Mouse (Mus musculus): ENCODE results near the gene Rcbtb1. TPM values are rescaled to one million over a fixed set of nuclear protein-coding genes. Genes with fewer than 3 reads are reported as not detected.

Rcbtb1 gene
- polyA plus RNA-seq (2015; fragmentation: Nextera tagmentation; extraction: Ambion mirVana), result 21.7 and 25.2 TPM in 2 replicates

- Histone ChIP-seq H3K9ac (ENCODE audit: low read depth, low read length) (peak within 1 kb of the TSS; percentile 83), H3K4me3 (ENCODE audit: low read depth, low read length) (peak within 1 kb of the TSS; percentile 87), H3K9me3 (replicated peaks; ENCODE audit: control insufficient read depth, low read length) (no peaks in the 10 kb centered on the region), H3K4me2 (ENCODE audit: low read depth, low read length) (peak within 1 kb of the TSS; percentile 92), H3K4me1 (ENCODE audit: control insufficient read depth, low read depth, low read length) (peaks cover 11% of the 10 kb centered on the region), H3K27ac (ENCODE audit: low read length) (peak within 1 kb of the TSS; percentile 94), H3K36me3 (ENCODE audit: control insufficient read depth, insufficient read depth) (no peaks in the 10 kb centered on the region), H3K27me3 (ENCODE audit: control insufficient read depth, insufficient read depth, low read depth, low read length) (no peaks in the 10 kb centered on the region)
- WGBS (ENCODE audit: insufficient replicate concordance), result under 1% methylated on average over 93 of the region's 96 CpGs
- peak; percentile 93 for ATAC-seq (ENCODE audit: low read depth)
Measured at GRCm38 (mm10) chr14:59200711-59201603, at the start of gene Rcbtb1. Rcbtb1 (plus strand) TSS chr14:59201209.

GRCm38 (mm10) chr14:59155589-59155988, 45.4 kb upstream of the Rcbtb1 start:
- Histone ChIP-seq H3K4me1 (ENCODE audit: control insufficient read depth, low read depth, low read length) (no peaks in the 10 kb centered on the region; the same call in 1 of the 2 replicates), H3K27me3 (ENCODE audit: control insufficient read depth, insufficient read depth, low read depth, low read length) (no peaks in the 10 kb centered on the region), H3K9ac (ENCODE audit: low read depth, low read length) (no peak overlapping the region), H3K27ac (ENCODE audit: low read length) (no peak overlapping the region), H3K36me3 (ENCODE audit: control insufficient read depth, insufficient read depth) (no peaks in the 10 kb centered on the region), H3K4me2 (ENCODE audit: low read depth, low read length) (no peak overlapping the region), H3K9me3 (replicated peaks; ENCODE audit: control insufficient read depth, low read length) (no peaks in the 10 kb centered on the region), H3K4me3 (ENCODE audit: low read depth, low read length) (no peak overlapping the region)
- ATAC-seq (ENCODE audit: low read depth), result peak; percentile 50; the same call in 1 of the 2 replicates
- 49% methylated on average over 2 of the region's 2 CpGs for WGBS (ENCODE audit: insufficient replicate concordance)

GRCm38 (mm10) chr14:59157016-59157698, 43.9 kb upstream of the Rcbtb1 start:
- Histone ChIP-seq H3K4me1 (ENCODE audit: control insufficient read depth, low read depth, low read length) (no peaks in the 10 kb centered on the region; the same call in 1 of the 2 replicates), H3K9ac (ENCODE audit: low read depth, low read length) (no peak overlapping the region), H3K27me3 (ENCODE audit: control insufficient read depth, insufficient read depth, low read depth, low read length) (no peaks in the 10 kb centered on the region), H3K27ac (ENCODE audit: low read length) (no peak overlapping the region), H3K4me3 (ENCODE audit: low read depth, low read length) (no peak overlapping the region), H3K4me2 (ENCODE audit: low read depth, low read length) (no peak overlapping the region), H3K9me3 (replicated peaks; ENCODE audit: control insufficient read depth, low read length) (no peaks in the 10 kb centered on the region), H3K36me3 (ENCODE audit: control insufficient read depth, insufficient read depth) (no peaks in the 10 kb centered on the region)
- 29% methylated on average over 3 of the region's 3 CpGs for WGBS (ENCODE audit: insufficient replicate concordance)
- peak; percentile 58 for ATAC-seq (ENCODE audit: low read depth)

- 66% methylated on average over 3 of the region's 3 CpGs for WGBS (ENCODE audit: insufficient replicate concordance)
- H3K9me3 ChIP-seq (replicated peaks; ENCODE audit: control insufficient read depth, low read length), result no peaks in the 10 kb centered on the region
- no peaks in the 10 kb centered on the region for H3K36me3 ChIP-seq (ENCODE audit: control insufficient read depth, insufficient read depth)
- no peak within 1 kb of the TSS for H3K27ac ChIP-seq (ENCODE audit: low read length)
- no peaks in the 10 kb centered on the region for H3K4me1 ChIP-seq (ENCODE audit: control insufficient read depth, low read depth, low read length)
- H3K9ac ChIP-seq (ENCODE audit: low read depth, low read length), result no peak within 1 kb of the TSS
- H3K27me3 ChIP-seq (ENCODE audit: control insufficient read depth, insufficient read depth, low read depth, low read length), result no peaks in the 10 kb centered on the region
- ATAC-seq (ENCODE audit: low read depth), result no peak
- no peak within 1 kb of the TSS for H3K4me3 ChIP-seq (ENCODE audit: low read depth, low read length)
- no peak within 1 kb of the TSS for H3K4me2 ChIP-seq (ENCODE audit: low read depth, low read length)
Measured at GRCm38 (mm10) chr14:59178649-59179048, 22.4 kb upstream of the Rcbtb1 start, which contains the start of gene Gm5142. Gm5142 (minus strand) TSS chr14:59178749.

GRCm38 (mm10) chr14:59182732-59183131, 18.3 kb upstream of the Rcbtb1 start:
- Histone ChIP-seq H3K9ac (ENCODE audit: low read depth, low read length) (no peak overlapping the region), H3K4me2 (ENCODE audit: low read depth, low read length) (no peak overlapping the region), H3K27ac (ENCODE audit: low read length) (no peak overlapping the region), H3K4me1 (ENCODE audit: control insufficient read depth, low read depth, low read length) (no peaks in the 10 kb centered on the region), H3K27me3 (ENCODE audit: control insufficient read depth, insufficient read depth, low read depth, low read length) (no peaks in the 10 kb centered on the region), H3K9me3 (replicated peaks; ENCODE audit: control insufficient read depth, low read length) (no peaks in the 10 kb centered on the region), H3K36me3 (ENCODE audit: control insufficient read depth, insufficient read depth) (no peaks in the 10 kb centered on the region), H3K4me3 (ENCODE audit: low read depth, low read length) (no peak overlapping the region)
- no peak for ATAC-seq (ENCODE audit: low read depth)
- WGBS (ENCODE audit: insufficient replicate concordance), result 40% methylated on average over 2 of the region's 2 CpGs

- Histone ChIP-seq H3K27ac (ENCODE audit: low read length) (no peak overlapping the region), H3K27me3 (ENCODE audit: control insufficient read depth, insufficient read depth, low read depth, low read length) (no peaks in the 10 kb centered on the region), H3K4me2 (ENCODE audit: low read depth, low read length) (no peak overlapping the region), H3K36me3 (ENCODE audit: control insufficient read depth, insufficient read depth) (no peaks in the 10 kb centered on the region), H3K9ac (ENCODE audit: low read depth, low read length) (no peak overlapping the region), H3K4me1 (ENCODE audit: control insufficient read depth, low read depth, low read length) (no peaks in the 10 kb centered on the region), H3K4me3 (ENCODE audit: low read depth, low read length) (no peak overlapping the region), H3K9me3 (replicated peaks; ENCODE audit: control insufficient read depth, low read length) (no peaks in the 10 kb centered on the region)
- no peak for ATAC-seq (ENCODE audit: low read depth)
Measured at GRCm38 (mm10) chr14:59185514-59185913, 15.5 kb upstream of the Rcbtb1 start.

- Histone ChIP-seq H3K27me3 (ENCODE audit: control insufficient read depth, insufficient read depth, low read depth, low read length) (no peaks in the 10 kb centered on the region), H3K4me2 (ENCODE audit: low read depth, low read length) (no peak overlapping the region), H3K27ac (ENCODE audit: low read length) (no peak overlapping the region), H3K4me1 (ENCODE audit: control insufficient read depth, low read depth, low read length) (no peaks in the 10 kb centered on the region), H3K4me3 (ENCODE audit: low read depth, low read length) (no peak overlapping the region), H3K9ac (ENCODE audit: low read depth, low read length) (no peak overlapping the region), H3K36me3 (ENCODE audit: control insufficient read depth, insufficient read depth) (no peaks in the 10 kb centered on the region), H3K9me3 (replicated peaks; ENCODE audit: control insufficient read depth, low read length) (no peaks in the 10 kb centered on the region)
- no peak for ATAC-seq (ENCODE audit: low read depth)
- 75% methylated on average over 2 of the region's 2 CpGs for WGBS (ENCODE audit: insufficient replicate concordance)
Measured at GRCm38 (mm10) chr14:59186121-59186520, 14.9 kb upstream of the Rcbtb1 start.

- WGBS (ENCODE audit: insufficient replicate concordance), result 3% methylated on average over 21 of the region's 21 CpGs
- Histone ChIP-seq H3K4me3 (ENCODE audit: low read depth, low read length) (peak overlapping the region; percentile 87), H3K27ac (ENCODE audit: low read length) (peak overlapping the region; percentile 94), H3K9me3 (replicated peaks; ENCODE audit: control insufficient read depth, low read length) (no peaks in the 10 kb centered on the region), H3K27me3 (ENCODE audit: control insufficient read depth, insufficient read depth, low read depth, low read length) (no peaks in the 10 kb centered on the region), H3K36me3 (ENCODE audit: control insufficient read depth, insufficient read depth) (no peaks in the 10 kb centered on the region), H3K4me1 (ENCODE audit: control insufficient read depth, low read depth, low read length) (peaks cover 11% of the 10 kb centered on the region), H3K9ac (ENCODE audit: low read depth, low read length) (peak overlapping the region; percentile 83), H3K4me2 (ENCODE audit: low read depth, low read length) (peak overlapping the region; percentile 92)
- no peak for ATAC-seq (ENCODE audit: low read depth)
Measured at GRCm38 (mm10) chr14:59201604-59202215, 701 bp downstream of the Rcbtb1 start.

Data from liver, embryonic 16.5 days (tissue).